Mouse (Mus musculus) neural tube, embryonic 15.5 days (tissue): Measurements from ENCODE around the gene Ntpcr. TPM values are rescaled to one million over a fixed set of nuclear protein-coding genes. Genes with fewer than 3 reads are reported as not detected.
A peak's percentile ranks its signal among the peaks of the same experiment; 100 is the strongest.

Source experiments
- ATAC-seq: fragments of 200-750 bp; cut with Nextera tagmentation; 2 replicates; pipeline ENCODE4 v1.8.0; 2017; ENCODE audit warnings: mild to moderate bottlenecking, moderate TSS enrichment, moderate library complexity; ENCODE audit not compliant: low FRiP score
- H3K27ac ChIP-seq: fragments of 300-500 bp; sonication (generic); replicated peaks from 2 replicates; pipeline ENCODE4 v1.5.1; 2015; ENCODE audit warnings: mild to moderate bottlenecking, inconsistent platforms
- H3K27me3 ChIP-seq: fragments of 300-500 bp; sonication (generic); replicated peaks from 2 replicates; pipeline ENCODE4 v1.6.1; 2015; ENCODE audit warnings: inconsistent platforms
- H3K36me3 ChIP-seq: fragments of 300-500 bp; sonication (generic); 2 replicates; pipeline ENCODE4 v1.6.1; 2015; ENCODE audit warnings: inconsistent platforms
- H3K4me1 ChIP-seq: fragments of 300-500 bp; sonication (generic); 2 replicates; pipeline ENCODE4 v1.6.1; 2015; ENCODE audit warnings: inconsistent platforms
- H3K4me2 ChIP-seq: fragments of 300-500 bp; sonication (generic); 2 replicates; pipeline ENCODE4 v1.6.1; 2015; ENCODE audit warnings: inconsistent platforms, mild to moderate bottlenecking, moderate library complexity
- H3K4me3 ChIP-seq: fragments of 300-500 bp; sonication (generic); replicated peaks from 2 replicates; pipeline ENCODE4 v1.5.1; 2015; ENCODE audit warnings: mild to moderate bottlenecking, inconsistent platforms
- H3K9ac ChIP-seq: fragments of 300-500 bp; sonication (generic); replicated peaks from 2 replicates; pipeline ENCODE4 v1.6.1; 2015; ENCODE audit warnings: mild to moderate bottlenecking, inconsistent platforms
- H3K9me3 ChIP-seq: fragments of 300-500 bp; sonication (generic); replicated peaks from 2 replicates; pipeline ENCODE4 v1.6.1; 2016; ENCODE audit warnings: inconsistent platforms
- WGBS: fragments of 180-500 bp; shearing (Covaris S2); methylation state at CpG from one replicate; pipeline ENCODE4 v1.1.7; 2015; ENCODE audit warnings: mixed read lengths; 5-methylcytosine and 5-hydroxymethylcytosine counted together
- polyA plus RNA-seq: library from polyadenylated mRNA; unstranded; fragments of >200 nt; fragmentation: Nextera tagmentation; extraction: Ambion mirVana; gene quantifications from 2 replicates; pipeline ENCODE4 v1.2.1, GENCODE M21; 2015

Gene Ntpcr
- polyA plus RNA-seq, 1 experiment from 2014 or later: 36.9 TPM

DNA sequence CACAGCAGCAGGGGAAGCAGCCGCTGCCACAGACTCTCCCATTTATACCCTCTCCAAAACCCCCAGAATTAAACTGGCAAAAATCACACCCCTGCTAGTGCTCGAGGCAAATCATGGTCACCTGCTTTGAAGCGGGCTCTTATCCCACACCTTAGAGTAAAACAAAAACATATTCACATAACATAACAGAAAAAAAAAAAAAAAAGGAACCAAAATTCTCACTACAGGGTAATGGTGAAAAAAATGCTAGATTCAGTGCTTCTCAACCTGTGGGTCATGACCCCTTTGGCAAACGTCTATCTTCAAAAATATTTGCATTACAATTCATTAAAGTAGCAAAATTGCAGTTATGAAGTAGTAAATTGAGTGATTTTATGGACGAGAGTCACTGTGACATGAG lies 2.8 kb upstream of the Ntpcr start:
- WGBS: 86% methylated on average over 5 of the region's 5 CpGs
- H3K9me3 ChIP-seq: no peaks in the 10 kb centered on the region
- H3K27me3 ChIP-seq: no peaks in the 10 kb centered on the region
- peaks cover 17% of the 10 kb centered on the region for H3K4me1 ChIP-seq
- no peak overlapping the region for H3K4me2 ChIP-seq
- H3K9ac ChIP-seq: no peak overlapping the region
- no peak overlapping the region for H3K4me3 ChIP-seq
- no peak for ATAC-seq
- H3K27ac ChIP-seq: no peak overlapping the region
- H3K36me3 ChIP-seq: no peaks in the 10 kb centered on the region

DNA sequence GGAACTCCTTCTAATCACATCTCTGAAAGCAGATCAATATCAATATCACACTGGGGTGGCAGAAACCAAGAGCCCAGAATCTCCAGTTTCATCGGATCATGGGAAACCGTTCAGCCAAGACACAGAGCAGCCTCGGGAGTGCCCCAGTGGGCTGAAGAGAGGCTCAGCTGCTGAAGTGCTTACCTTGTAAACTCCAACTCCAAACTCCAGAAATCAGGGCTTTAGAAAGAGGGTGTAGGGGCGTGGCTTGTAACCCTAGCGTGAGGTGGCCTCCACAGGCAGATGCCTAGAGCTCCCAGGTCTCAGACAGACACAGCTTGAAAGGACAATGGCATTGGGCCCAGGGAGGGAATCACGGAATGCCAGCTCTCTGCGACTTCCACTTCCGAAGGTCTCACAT lies 2.0 kb upstream of the Ntpcr start:
- H3K4me1 ChIP-seq: peaks cover 10% of the 10 kb centered on the region
- no peak overlapping the region for H3K27ac ChIP-seq
- H3K9me3 ChIP-seq: no peaks in the 10 kb centered on the region
- ATAC-seq: no peak
- H3K27me3 ChIP-seq: no peaks in the 10 kb centered on the region
- no peaks in the 10 kb centered on the region for H3K36me3 ChIP-seq
- no peak overlapping the region for H3K4me2 ChIP-seq
- no peak overlapping the region for H3K4me3 ChIP-seq
- H3K9ac ChIP-seq: no peak overlapping the region
- 63% methylated on average over 8 of the region's 8 CpGs for WGBS

DNA sequence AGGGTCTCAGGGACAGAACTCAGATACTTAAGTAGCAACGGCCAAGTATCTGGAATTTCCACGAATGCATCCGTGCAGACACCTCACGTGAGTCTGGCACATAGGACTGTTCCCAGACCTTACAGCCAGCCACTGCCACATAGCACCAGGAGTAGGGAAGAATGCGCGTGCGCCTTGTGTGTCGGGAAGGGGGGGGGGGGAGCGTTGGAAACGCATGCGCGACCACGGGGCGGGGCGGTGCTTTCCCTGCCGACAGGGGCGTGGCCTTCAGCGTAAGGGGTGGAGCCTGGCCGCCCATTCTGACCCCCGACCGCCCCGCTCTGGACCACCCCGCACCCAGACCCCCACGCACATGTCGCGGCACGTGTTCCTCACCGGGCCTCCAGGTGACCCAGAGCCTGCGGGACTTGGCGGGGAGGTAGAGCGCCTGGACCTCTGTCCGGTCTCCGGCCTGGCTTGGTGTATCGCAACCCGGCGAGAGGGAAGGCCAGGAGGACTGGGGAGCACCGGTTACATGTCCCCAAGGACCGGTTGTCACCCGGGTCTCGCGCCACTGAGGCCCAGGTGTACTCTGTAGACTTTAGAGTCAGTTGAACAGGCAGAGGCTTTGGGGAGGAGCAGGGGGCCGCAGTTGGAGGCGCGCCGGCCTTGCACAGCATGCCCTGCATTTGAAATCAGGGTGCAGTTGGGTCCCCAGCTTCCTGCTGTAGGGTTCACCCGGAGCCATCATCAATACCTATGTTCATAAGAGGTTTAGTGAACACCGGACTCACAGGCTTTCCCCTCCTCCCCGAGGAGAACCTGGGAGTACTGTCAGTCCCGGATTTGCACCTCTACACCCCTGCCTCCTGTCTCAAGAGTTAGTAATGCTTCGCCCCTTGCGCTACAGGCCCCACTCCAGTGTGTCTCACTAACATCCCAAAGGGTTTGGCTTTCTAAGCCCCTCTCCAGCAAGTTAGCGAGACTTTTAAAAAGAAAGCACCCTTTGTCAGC lies 4.5 kb downstream of the Ntpcr start:
- no peaks in the 10 kb centered on the region for H3K27me3 ChIP-seq
- no peaks in the 10 kb centered on the region for H3K36me3 ChIP-seq
- no peaks in the 10 kb centered on the region for H3K9me3 ChIP-seq
- H3K4me3 ChIP-seq: peak overlapping the region; percentile 78
- peak overlapping the region; percentile 58 for H3K27ac ChIP-seq
- peak overlapping the region; percentile 79 for H3K9ac ChIP-seq
- H3K4me2 ChIP-seq: peak overlapping the region; percentile 88
- H3K4me1 ChIP-seq: peaks cover 18% of the 10 kb centered on the region
- peak; percentile 94 for ATAC-seq
- WGBS: 7% methylated on average over 50 of the region's 52 CpGs

DNA sequence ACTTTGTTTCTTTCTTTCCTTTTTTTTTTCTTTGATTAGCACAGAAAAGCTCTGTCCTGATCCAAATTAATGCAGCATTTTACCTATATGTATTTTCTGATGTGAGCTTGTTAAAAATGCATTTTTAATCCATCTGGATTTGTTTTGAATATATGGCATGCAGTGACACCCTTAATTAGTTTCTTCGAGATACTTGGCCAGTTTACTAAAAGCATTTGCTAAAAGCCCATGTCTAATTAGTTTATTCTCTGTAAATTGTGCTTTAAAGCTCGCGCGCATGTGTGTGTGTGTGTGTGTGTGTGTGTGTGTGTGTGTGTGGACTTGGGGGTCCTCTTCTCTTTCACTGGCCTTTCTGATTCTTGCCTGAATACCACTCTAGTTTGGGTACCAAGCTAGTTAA lies 9.2 kb downstream of the Ntpcr start:
- Histone ChIP-seq H3K9me3 (no peaks in the 10 kb centered on the region), H3K27ac (no peak overlapping the region), H3K9ac (no peak overlapping the region), H3K4me1 (peaks cover 8% of the 10 kb centered on the region), H3K36me3 (no peaks in the 10 kb centered on the region), H3K4me2 (no peak overlapping the region), H3K27me3 (no peaks in the 10 kb centered on the region), H3K4me3 (no peak overlapping the region)
- ATAC-seq: no peak
- 78% methylated on average over 4 of the region's 4 CpGs for WGBS

DNA sequence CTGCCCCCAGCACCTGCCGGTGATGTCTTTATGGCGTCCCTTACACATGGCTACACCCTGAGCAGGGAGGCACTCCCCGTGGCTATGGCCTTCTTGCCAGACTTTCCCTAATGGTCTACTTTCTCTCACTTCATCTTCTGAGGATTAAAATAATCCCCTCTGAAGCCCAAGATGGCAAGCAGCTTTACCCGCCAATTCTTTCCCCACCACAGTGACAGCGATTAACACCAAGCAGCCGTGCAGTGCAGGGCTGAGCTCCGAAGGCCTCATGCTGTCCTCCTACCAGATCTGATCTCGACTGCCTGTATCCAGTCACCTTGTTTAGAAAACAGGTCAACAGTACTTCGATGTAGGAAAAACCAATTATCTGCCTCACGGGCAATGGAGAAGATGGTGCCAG lies 10.9 kb downstream of the Ntpcr start:
- Histone ChIP-seq H3K4me2 (no peak overlapping the region), H3K27ac (no peak overlapping the region), H3K4me3 (no peak overlapping the region), H3K27me3 (no peaks in the 10 kb centered on the region), H3K36me3 (no peaks in the 10 kb centered on the region), H3K9me3 (no peaks in the 10 kb centered on the region), H3K4me1 (no peaks in the 10 kb centered on the region), H3K9ac (no peak overlapping the region)
- 82% methylated on average over 10 of the region's 10 CpGs for WGBS
- ATAC-seq: no peak

DNA sequence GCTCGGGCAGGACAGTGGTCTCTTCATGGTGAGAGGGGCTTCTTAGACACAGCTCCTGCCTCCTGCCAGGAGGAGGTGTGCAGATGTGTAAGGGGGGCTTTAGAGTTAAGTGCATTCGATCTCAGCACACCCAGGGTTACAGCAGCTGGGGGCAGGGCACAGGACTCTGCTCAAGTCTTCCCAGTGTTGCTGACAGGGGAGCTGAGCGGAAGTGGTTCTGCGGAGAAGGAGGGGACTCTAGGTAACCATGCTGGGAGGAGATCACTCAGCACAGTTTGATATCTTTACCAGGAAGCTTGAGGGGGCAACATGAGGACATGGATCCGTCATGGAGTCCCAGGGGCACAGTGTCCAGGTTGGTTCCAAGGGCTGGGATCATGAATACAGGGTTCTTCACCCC lies 11.6 kb downstream of the Ntpcr start:
- H3K9me3 ChIP-seq: no peaks in the 10 kb centered on the region
- H3K4me3 ChIP-seq: no peak overlapping the region
- H3K36me3 ChIP-seq: no peaks in the 10 kb centered on the region
- 80% methylated on average over 5 of the region's 5 CpGs for WGBS
- no peak for ATAC-seq
- H3K27me3 ChIP-seq: no peaks in the 10 kb centered on the region
- H3K4me1 ChIP-seq: no peaks in the 10 kb centered on the region
- H3K9ac ChIP-seq: no peak overlapping the region
- no peak overlapping the region for H3K4me2 ChIP-seq
- H3K27ac ChIP-seq: no peak overlapping the region

DNA sequence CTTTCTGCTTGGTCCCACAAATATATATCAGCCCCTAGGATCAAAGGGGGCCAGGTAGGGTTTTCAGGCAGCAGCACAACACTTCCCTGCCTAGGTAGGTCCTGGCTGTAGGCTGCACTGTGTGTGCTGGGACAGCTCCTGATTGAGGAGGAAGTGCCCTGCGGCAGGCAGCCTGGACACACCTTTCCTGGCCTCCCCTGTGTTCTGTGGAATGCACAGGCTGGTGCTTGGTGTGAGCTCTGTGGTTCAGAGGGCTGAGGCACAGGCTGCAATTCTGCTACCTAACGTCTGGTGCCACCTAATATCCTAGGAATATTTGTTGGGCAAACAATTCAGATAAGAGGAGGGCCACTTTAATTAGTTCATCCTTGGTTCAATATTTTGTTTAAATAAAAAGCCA lies 12.1 kb downstream of the Ntpcr start:
- no peak overlapping the region for H3K4me3 ChIP-seq
- no peak overlapping the region for H3K9ac ChIP-seq
- no peaks in the 10 kb centered on the region for H3K4me1 ChIP-seq
- 79% methylated on average over 2 of the region's 2 CpGs for WGBS
- H3K9me3 ChIP-seq: no peaks in the 10 kb centered on the region
- no peak overlapping the region for H3K27ac ChIP-seq
- no peak overlapping the region for H3K4me2 ChIP-seq
- no peaks in the 10 kb centered on the region for H3K27me3 ChIP-seq
- H3K36me3 ChIP-seq: no peaks in the 10 kb centered on the region
- no peak for ATAC-seq

DNA sequence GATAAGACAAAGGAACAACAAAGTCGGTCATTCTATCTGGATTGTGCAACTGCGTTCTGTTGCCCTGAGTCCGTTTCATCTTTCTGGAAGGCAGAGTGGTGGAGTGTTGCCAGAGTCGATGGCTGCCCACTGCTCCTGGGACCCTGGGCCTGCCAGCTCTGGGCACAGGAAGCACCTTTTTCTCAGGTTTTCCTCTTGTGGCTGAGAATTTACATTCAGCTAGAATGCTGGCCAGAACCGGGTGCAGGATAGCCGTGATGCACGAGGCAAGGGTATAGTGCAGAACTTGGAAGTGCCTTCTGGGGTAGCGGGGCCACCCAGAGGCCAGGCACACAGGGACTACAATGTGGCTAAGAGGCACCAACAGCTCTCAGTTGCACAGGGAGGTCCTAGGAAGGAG lies 12.6 kb downstream of the Ntpcr start:
- Histone ChIP-seq H3K4me3 (no peak overlapping the region), H3K36me3 (no peaks in the 10 kb centered on the region), H3K27ac (no peak overlapping the region), H3K9me3 (no peaks in the 10 kb centered on the region), H3K4me2 (no peak overlapping the region), H3K27me3 (no peaks in the 10 kb centered on the region), H3K9ac (no peak overlapping the region), H3K4me1 (no peaks in the 10 kb centered on the region)
- no peak for ATAC-seq
- 86% methylated on average over 8 of the region's 8 CpGs for WGBS

DNA sequence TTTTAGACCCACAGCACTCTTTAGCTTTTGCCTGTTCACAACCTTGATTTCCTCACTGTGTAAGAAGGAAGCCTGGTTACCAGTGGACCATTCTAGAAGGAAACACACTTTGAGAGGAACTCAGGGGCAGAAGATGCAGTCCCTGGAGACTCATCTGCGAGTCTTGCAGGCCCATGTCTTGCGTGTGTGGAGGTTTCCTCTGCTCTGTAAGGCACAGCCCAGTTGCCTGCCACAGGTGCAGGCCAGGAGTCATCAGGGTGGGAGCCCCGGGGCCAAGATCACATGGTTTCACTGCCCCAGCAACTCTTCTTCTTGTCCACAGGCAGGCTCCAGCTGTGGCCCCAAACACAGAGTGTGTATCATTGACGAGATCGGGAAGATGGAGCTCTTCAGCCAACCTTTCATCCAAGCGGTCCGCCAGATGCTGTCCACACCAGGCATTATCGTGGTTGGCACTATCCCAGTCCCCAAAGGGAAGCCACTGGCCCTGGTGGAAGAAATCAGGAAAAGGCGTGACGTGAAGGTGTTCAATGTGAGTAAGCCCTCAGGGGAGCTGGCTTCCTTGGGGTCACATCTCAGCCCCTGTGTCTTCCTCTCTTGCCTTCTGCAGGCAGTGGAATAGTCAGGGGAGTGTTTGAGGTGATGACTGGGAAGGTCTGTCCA lies 15.3 kb downstream of the Ntpcr start:
- Histone ChIP-seq H3K4me2 (no peak overlapping the region), H3K4me3 (no peak overlapping the region), H3K9ac (no peak overlapping the region), H3K9me3 (no peaks in the 10 kb centered on the region), H3K4me1 (no peaks in the 10 kb centered on the region), H3K36me3 (no peaks in the 10 kb centered on the region), H3K27ac (no peak overlapping the region), H3K27me3 (no peaks in the 10 kb centered on the region)
- 87% methylated on average over 10 of the region's 10 CpGs for WGBS
- ATAC-seq: no peak

DNA sequence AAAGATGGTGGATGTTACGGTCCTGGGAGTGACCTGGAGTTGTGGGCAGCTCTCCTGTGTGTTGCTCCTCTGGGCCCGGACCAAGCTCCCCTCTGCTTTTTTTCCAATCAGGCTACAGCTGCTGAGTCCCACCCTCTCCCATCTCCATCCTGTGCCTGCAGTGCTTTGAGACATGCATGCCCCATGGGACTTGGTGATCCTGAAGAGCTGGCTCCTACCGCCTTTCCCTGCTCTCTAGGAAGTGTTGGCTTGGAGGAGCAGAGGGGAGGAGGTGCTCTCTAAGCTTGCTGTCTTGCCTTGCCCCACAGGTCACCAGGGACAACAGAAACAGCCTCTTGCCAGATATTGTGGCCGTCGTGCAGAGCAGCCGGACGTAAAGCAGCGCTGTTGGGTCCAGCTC lies 17.6 kb downstream of the Ntpcr start:
- Histone ChIP-seq H3K36me3 (no peaks in the 10 kb centered on the region; the same call in 1 of the 2 replicates), H3K4me3 (no peak overlapping the region), H3K9me3 (no peaks in the 10 kb centered on the region), H3K27ac (no peak overlapping the region), H3K4me2 (no peak overlapping the region), H3K27me3 (no peaks in the 10 kb centered on the region), H3K4me1 (peaks cover 6% of the 10 kb centered on the region; the same call in 1 of the 2 replicates), H3K9ac (no peak overlapping the region)
- no peak for ATAC-seq
- 73% methylated on average over 8 of the region's 8 CpGs for WGBS

DNA sequence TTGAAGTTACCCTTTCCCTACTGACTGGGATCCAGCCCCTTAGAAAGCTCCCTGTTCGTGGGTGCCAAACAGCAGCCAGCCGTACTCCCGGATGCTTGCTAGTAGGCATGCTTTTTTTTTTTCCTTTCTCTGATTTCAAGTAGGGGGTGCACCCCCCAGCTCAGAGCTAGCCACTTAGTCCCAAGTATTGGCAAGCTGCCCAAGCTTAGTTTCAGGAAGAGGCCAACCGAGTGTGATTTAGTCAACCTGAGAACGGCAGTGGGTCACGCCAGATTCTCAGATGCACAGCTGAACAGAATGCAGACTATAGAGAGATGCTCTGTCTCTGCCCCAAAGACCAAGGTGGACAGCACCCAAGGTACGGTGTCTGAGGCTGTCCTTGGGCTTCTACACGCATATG lies 21.1 kb downstream of the Ntpcr start:
- no peak overlapping the region for H3K4me3 ChIP-seq
- no peaks in the 10 kb centered on the region for H3K27me3 ChIP-seq
- ATAC-seq: no peak
- no peak overlapping the region for H3K9ac ChIP-seq
- H3K4me1 ChIP-seq: peaks cover 6% of the 10 kb centered on the region; the same call in 1 of the 2 replicates
- no peaks in the 10 kb centered on the region for H3K9me3 ChIP-seq
- peaks cover 11% of the 10 kb centered on the region for H3K36me3 ChIP-seq
- WGBS: 57% methylated on average over 8 of the region's 8 CpGs
- H3K27ac ChIP-seq: no peak overlapping the region
- H3K4me2 ChIP-seq: no peak overlapping the region

DNA sequence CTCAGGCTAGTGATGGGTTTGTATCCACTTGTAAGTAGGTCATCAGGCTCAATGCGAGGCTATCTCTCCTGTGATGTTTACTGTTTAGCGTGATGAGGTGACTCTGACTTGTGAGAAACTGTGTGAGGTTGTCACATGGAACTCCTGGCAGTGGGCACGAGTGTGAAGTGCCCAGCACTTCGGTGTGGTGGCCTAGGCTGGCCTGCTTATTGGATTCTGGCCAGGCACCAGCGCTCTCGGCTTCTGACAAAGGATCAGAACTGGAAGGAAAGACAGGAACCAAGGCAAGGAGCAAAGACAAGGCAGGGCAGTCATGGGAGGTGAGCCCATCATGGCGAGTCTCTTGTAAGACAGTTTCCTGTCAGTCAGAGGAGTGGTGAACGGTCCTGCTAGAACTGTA lies 26.1 kb downstream of the Ntpcr start:
- Histone ChIP-seq H3K36me3 (peaks cover 17% of the 10 kb centered on the region), H3K9ac (no peak overlapping the region), H3K4me3 (no peak overlapping the region), H3K4me2 (no peak overlapping the region), H3K27me3 (0 out of 2 replicates have a peak, but pooled peaks cover 2% of the 10 kb centered on the region), H3K27ac (0 out of 2 replicates have a peak overlapping the region, but pooled peaks have one; percentile 20), H3K9me3 (no peaks in the 10 kb centered on the region), H3K4me1 (peaks cover 19% of the 10 kb centered on the region)
- WGBS: 67% methylated on average over 8 of the region's 8 CpGs
- ATAC-seq: no peak
